Mouse (Mus musculus) olfactory bulb, adult 2 months (tissue): ENCODE measurements at regions not wholly inside any gene's neighbourhood (a gene's known extent, or its start where the extent isn't known, plus 50 kb on each side); places are given as distances from the start of the nearest gene placed in this dataset.

ENCODE experiments used
- H3K27ac ChIP-seq: fragments of 200-500 bp; 2 replicates; pipeline ENCODE4 v1.5.1; 2012; ENCODE audit warnings: low read depth, low read length; ENCODE audit not compliant: insufficient read depth
- H3K4me1 ChIP-seq: fragments of 200-500 bp; 2 replicates; pipeline ENCODE4 v1.6.1; 2012; ENCODE audit warnings: low read length; ENCODE audit not compliant: control insufficient read depth, insufficient read depth
- H3K4me3 ChIP-seq: fragments of 200-500 bp; 2 replicates; pipeline ENCODE4 v1.5.1; 2012; ENCODE audit warnings: mild to moderate bottlenecking, low read depth, low read length, moderate library complexity; ENCODE audit not compliant: insufficient read depth
- CTCF ChIP-seq: fragments of 200-500 bp; IDR thresholded peaks from 2 replicates; pipeline ENCODE4 v1.5.1; 2012; ENCODE audit warnings: low read depth, mild to moderate bottlenecking, low read length, moderate library complexity; ENCODE audit not compliant: insufficient read depth
- POLR2A ChIP-seq: fragments of 200-500 bp; IDR thresholded peaks from 2 replicates; pipeline ENCODE4 v1.6.1; 2012; ENCODE audit warnings: mild to moderate bottlenecking, low read depth, low read length, moderate library complexity; ENCODE audit not compliant: insufficient read depth

- TF ChIP-seq POLR2A (no peak), CTCF (no peak)
- Histone ChIP-seq H3K4me3 (no peak overlapping the region), H3K4me1 (no peaks in the 10 kb centered on the region), H3K27ac (no peak overlapping the region)
Observed at GRCm38 (mm10) chr16:25224801-25225200, 61.8 kb upstream of the Tprg start.
